Mouse (Mus musculus) heart, embryonic 14.5 days (tissue): ENCODE measurements around the gene Limd1. TPM values are rescaled to one million over a fixed set of nuclear protein-coding genes. Genes with fewer than 3 reads are reported as not detected.
A peak's percentile ranks its signal among the peaks of the same experiment; 100 is the strongest.

Source experiments
- ATAC-seq: fragments of 200-750 bp; cut with Nextera tagmentation; 2 replicates; pipeline ENCODE4 v1.8.0; 2017; ENCODE audit warnings: low read depth, moderate TSS enrichment; ENCODE audit not compliant: insufficient number of reproducible peaks, insufficient read depth, low FRiP score
- H3K27ac ChIP-seq, 2 experiments: fragments of 200-500 bp in 1 of 2; fragments of 300-500 bp in 1 of 2; sonication (generic) in 1 of 2; replicated peaks in 1 of 2; 2 replicates each; pipeline ENCODE4 v1.5.1; 2012 to 2014; ENCODE audit warnings: low read depth in 2 of 2, low read length in 2 of 2, control low read depth in 1 of 2, mild to moderate bottlenecking in 1 of 2, mixed read lengths in 1 of 2; ENCODE audit not compliant: control insufficient read depth in 1 of 2, insufficient read depth in 1 of 2
- H3K27me3 ChIP-seq: fragments of 300-500 bp; sonication (generic); 2 replicates; pipeline ENCODE4 v1.6.1; 2014; ENCODE audit warnings: mild to moderate bottlenecking, low read length, control low read depth; ENCODE audit not compliant: control insufficient read depth, insufficient read depth
- H3K36me3 ChIP-seq: fragments of 300-500 bp; sonication (generic); 2 replicates; pipeline ENCODE4 v1.6.1; 2014; ENCODE audit warnings: mild to moderate bottlenecking, control low read depth, low read length, mixed read lengths; ENCODE audit not compliant: control insufficient read depth, insufficient read depth
- H3K4me1 ChIP-seq, 2 experiments: fragments of 200-500 bp in 1 of 2; fragments of 300-500 bp in 1 of 2; sonication (generic) in 1 of 2; 2 replicates each; pipeline ENCODE4 v1.6.1; 2012 to 2014; ENCODE audit warnings: low read length in 2 of 2, control low read depth in 1 of 2, mixed read lengths in 1 of 2; ENCODE audit not compliant: control insufficient read depth in 2 of 2, insufficient read depth in 2 of 2
- H3K4me2 ChIP-seq: fragments of 300-500 bp; sonication (generic); 2 replicates; pipeline ENCODE4 v1.6.1; 2014; ENCODE audit warnings: mild to moderate bottlenecking, low read length
- H3K4me3 ChIP-seq, 2 experiments: fragments of 200-500 bp in 1 of 2; fragments of 300-500 bp in 1 of 2; sonication (generic) in 1 of 2; 2 replicates each; pipeline ENCODE4 v1.5.1; 2012 to 2014; ENCODE audit warnings: low read length in 2 of 2, mild to moderate bottlenecking in 2 of 2, control low read depth in 1 of 2, low read depth in 1 of 2, moderate library complexity in 1 of 2; ENCODE audit not compliant: control insufficient read depth in 1 of 2, insufficient read depth in 1 of 2
- H3K9ac ChIP-seq: fragments of 300-500 bp; sonication (generic); 2 replicates; pipeline ENCODE4 v1.6.1; 2014; ENCODE audit warnings: mild to moderate bottlenecking, low read length
- H3K9me3 ChIP-seq: fragments of 300-500 bp; sonication (generic); 2 replicates; pipeline ENCODE4 v1.6.1; 2016; ENCODE audit warnings: low read length, control low read depth; ENCODE audit not compliant: control insufficient read depth
- WGBS: fragments of 180-500 bp; shearing (Covaris S2); extraction: QIAGEN DNeasy Blood & Tissue Kit; methylation state at CpG from one replicate; pipeline ENCODE4 v1.1.7; 2014; 5-methylcytosine and 5-hydroxymethylcytosine counted together
- polyA plus RNA-seq: library from polyadenylated mRNA; unstranded; fragments of >200 nt; fragmentation: Nextera tagmentation; extraction: Ambion mirVana; gene quantifications from 2 replicates; pipeline ENCODE4 v1.2.1, GENCODE M21; 2014

Gene Limd1
- polyA plus RNA-seq, 1 experiment from 2014 or later, result 50.9 TPM

DNA sequence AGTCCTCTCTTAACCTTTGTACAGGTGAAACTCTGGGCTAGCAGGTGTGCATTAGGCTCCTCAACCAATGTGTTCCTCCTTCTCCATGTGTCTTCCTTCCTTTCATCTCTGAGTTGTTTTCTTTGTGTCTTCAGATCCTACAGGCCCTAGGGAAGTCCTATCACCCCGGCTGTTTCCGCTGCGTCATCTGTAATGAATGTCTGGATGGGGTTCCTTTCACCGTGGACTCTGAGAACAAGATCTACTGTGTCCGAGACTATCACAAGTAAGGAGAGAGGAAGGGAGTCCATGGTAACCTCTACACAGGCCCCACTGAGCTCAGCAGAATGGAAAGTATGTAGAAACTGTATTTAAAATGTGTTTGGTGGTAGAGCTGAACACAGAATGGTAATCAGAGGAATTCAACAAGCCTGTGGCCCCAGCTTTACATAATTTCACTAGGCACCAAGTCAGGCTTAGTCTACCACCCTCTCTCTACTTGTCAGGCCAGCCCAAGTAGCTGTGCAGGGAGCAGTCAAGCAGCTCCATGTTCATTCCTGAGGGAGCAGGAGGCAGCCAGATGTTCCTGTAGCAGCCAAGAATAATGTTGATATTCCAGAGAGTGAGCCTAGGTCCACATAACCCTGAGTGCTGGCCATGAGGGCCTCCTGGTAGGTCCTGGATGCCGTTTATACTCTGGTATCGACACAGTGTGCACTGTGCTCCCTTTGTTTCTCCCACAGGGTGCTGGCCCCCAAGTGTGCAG, 38.3 kb downstream of the Limd1 start:
- H3K9me3 ChIP-seq, result no peaks in the 10 kb centered on the region
- peaks cover 77% of the 10 kb centered on the region for H3K36me3 ChIP-seq
- H3K4me1 ChIP-seq, result peaks cover 0 to 3% of the 10 kb centered on the region in 2 experiments; a peak in 1 of 4 replicates
- H3K27ac ChIP-seq, result peak overlapping the region; percentile 4 to 16; a peak in 1 of 4 replicates
- H3K9ac ChIP-seq, result no peak overlapping the region
- no peak overlapping the region for H3K4me3 ChIP-seq
- ATAC-seq, result 0 out of 2 replicates have a peak, but pooled peaks have one; percentile 20
- no peak overlapping the region for H3K4me2 ChIP-seq
- 81% methylated on average over 7 of the region's 7 CpGs for WGBS
- H3K27me3 ChIP-seq, result no peaks in the 10 kb centered on the region

- ATAC-seq, result no peak
- Histone ChIP-seq H3K4me1 (peaks cover 0 to 3% of the 10 kb centered on the region in 2 experiments; a peak in 1 of 4 replicates), H3K27ac (no peak overlapping the region), H3K27me3 (no peaks in the 10 kb centered on the region), H3K9me3 (no peaks in the 10 kb centered on the region), H3K4me3 (no peak overlapping the region), H3K9ac (no peak overlapping the region), H3K36me3 (peaks cover 61% of the 10 kb centered on the region), H3K4me2 (no peak overlapping the region)
- WGBS, result 79% methylated on average over 13 of the region's 13 CpGs
These were observed 40.7 kb downstream of the Limd1 start for GRCm38 (mm10) chr9:123518969-123519894.

- H3K36me3 ChIP-seq, result peaks cover 58% of the 10 kb centered on the region
- no peak overlapping the region for H3K4me3 ChIP-seq
- no peak for ATAC-seq
- 70% methylated on average over 3 of the region's 3 CpGs for WGBS
- no peaks in the 10 kb centered on the region for H3K27me3 ChIP-seq
- H3K9ac ChIP-seq, result no peak overlapping the region
- no peak overlapping the region for H3K4me2 ChIP-seq
- H3K9me3 ChIP-seq, result no peaks in the 10 kb centered on the region
- no peak overlapping the region for H3K27ac ChIP-seq
- H3K4me1 ChIP-seq, result peaks cover 0 to 3% of the 10 kb centered on the region in 2 experiments; a peak in 1 of 4 replicates
These were observed 42.2 kb downstream of the Limd1 start for GRCm38 (mm10) chr9:123520735-123521134.

DNA sequence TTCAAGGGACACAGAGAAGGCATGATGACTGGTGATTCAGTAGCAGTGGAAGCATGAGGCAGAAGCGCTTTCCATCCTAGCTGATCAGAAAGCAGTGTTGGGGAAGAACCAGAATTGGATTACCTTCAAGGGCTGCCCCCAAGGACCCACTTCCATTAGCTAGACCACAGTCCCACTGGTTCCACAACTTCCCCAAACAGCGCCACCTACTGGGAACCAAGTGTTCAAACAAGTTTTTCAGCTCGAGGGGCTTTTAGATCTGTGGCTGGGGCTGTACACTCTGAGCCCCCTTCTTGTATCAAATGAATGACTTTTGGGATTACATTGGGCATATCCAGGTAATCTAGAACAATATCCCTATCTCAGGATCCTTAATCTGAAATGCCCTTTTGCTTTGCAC, 45.2 kb downstream of the Limd1 start:
- Histone ChIP-seq H3K4me2 (no peak overlapping the region), H3K27ac (no peak overlapping the region), H3K9ac (no peak overlapping the region), H3K4me3 (no peak overlapping the region), H3K36me3 (peaks cover 30% of the 10 kb centered on the region), H3K9me3 (no peaks in the 10 kb centered on the region), H3K4me1 (peaks cover 0 to 11% of the 10 kb centered on the region in 2 experiments; a peak in 1 of 4 replicates), H3K27me3 (no peaks in the 10 kb centered on the region)
- WGBS, result 35% methylated on average over 3 of the region's 3 CpGs
- ATAC-seq, result no peak

GRCm38 (mm10) chr9:123525095-123525494, 46.6 kb downstream of the Limd1 start:
- H3K4me1 ChIP-seq, result peaks cover 0 to 11% of the 10 kb centered on the region in 2 experiments; a peak in 1 of 4 replicates
- 3% methylated on average over 1 of the region's 1 CpGs for WGBS
- no peaks in the 10 kb centered on the region for H3K9me3 ChIP-seq
- no peaks in the 10 kb centered on the region for H3K27me3 ChIP-seq
- H3K4me2 ChIP-seq, result no peak overlapping the region
- peaks cover 15% of the 10 kb centered on the region for H3K36me3 ChIP-seq
- no peak for ATAC-seq
- H3K9ac ChIP-seq, result no peak overlapping the region
- no peak overlapping the region for H3K4me3 ChIP-seq
- H3K27ac ChIP-seq, result no peak overlapping the region

- Histone ChIP-seq H3K27ac (no peak overlapping the region), H3K9ac (no peak overlapping the region), H3K4me2 (no peak overlapping the region), H3K27me3 (no peaks in the 10 kb centered on the region), H3K36me3 (0 out of 2 replicates have a peak, but pooled peaks cover 6% of the 10 kb centered on the region), H3K4me3 (no peak overlapping the region), H3K4me1 (peaks cover 0 to 17% of the 10 kb centered on the region in 2 experiments; a peak in 2 of 4 replicates), H3K9me3 (no peaks in the 10 kb centered on the region)
- ATAC-seq, result no peak
- 41% methylated on average over 5 of the region's 5 CpGs for WGBS
These were observed 48.0 kb downstream of the Limd1 start for GRCm38 (mm10) chr9:123526502-123526901.

DNA sequence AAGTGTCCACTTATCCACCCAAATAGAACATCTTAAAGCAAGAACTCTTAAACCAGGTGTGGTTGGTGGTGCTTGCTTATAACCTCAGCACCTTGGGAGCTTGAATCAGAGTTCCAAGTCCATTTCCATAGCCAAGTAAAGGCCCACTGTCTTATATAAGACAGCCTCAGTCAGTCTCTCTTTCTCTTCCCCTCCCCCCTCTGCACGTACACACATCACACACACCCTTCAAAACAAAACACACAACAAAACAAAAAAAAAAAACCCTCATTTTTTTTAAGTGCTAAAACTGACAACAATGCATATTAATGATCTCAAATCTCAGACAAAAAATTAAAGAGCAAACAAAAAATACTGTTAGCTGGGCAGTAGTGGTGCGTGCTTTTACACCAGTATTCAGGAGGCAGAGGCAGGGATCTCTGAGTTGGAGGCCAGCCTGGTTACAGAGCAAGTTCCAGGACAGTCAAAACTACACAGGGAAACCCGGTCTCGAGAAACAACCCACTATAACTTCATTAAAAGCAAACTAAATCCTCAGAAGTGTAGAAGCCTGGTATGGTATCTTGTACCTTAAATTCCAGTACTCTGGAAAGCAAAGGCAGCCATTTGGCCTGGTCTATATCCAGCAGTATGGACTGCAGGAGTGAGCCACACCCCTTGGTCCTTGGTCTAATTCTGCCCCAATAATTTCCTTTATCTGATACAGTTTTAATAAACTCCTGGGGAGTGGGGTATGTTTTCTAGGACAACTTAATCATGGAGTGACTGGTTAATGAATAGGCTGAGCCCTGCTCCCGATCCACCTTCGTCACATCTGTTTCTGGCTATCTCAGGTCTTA, 49.8 kb downstream of the Limd1 start:
- H3K4me2 ChIP-seq, result peak overlapping the region; percentile 76
- no peaks in the 10 kb centered on the region for H3K36me3 ChIP-seq
- H3K27me3 ChIP-seq, result no peaks in the 10 kb centered on the region
- WGBS, result 37% methylated on average over 6 of the region's 6 CpGs
- peak overlapping the region; percentile 75 for H3K9ac ChIP-seq
- no peaks in the 10 kb centered on the region for H3K9me3 ChIP-seq
- H3K27ac ChIP-seq, result peak overlapping the region; percentile 96 to 98
- no peak for ATAC-seq
- peak overlapping the region; percentile 59 to 99 for H3K4me3 ChIP-seq
- H3K4me1 ChIP-seq, result peaks cover 0 to 22% of the 10 kb centered on the region in 2 experiments; a peak in 2 of 4 replicates
